Mouse (Mus musculus): ENCODE results near the gene Rnf130. TPM values are rescaled to one million over a fixed set of nuclear protein-coding genes. Genes with fewer than 3 reads are reported as not detected.

Rnf130 gene
- polyA plus RNA-seq, 2 experiments from 2014 or later: 2.5 to 5.7 TPM

GRCm38 (mm10) chr11:50139571-50139970 is 114.4 kb downstream of the Rnf130 start:
- no peak for ATAC-seq

GRCm38 (mm10) chr11:50145529-50145928 is 120.4 kb downstream of the Rnf130 start:
- no peak for ATAC-seq

GRCm38 (mm10) chr11:50146121-50146520 is 121.0 kb downstream of the Rnf130 start:
- no peak for ATAC-seq

GRCm38 (mm10) chr11:50147267-50147957 is 122.3 kb downstream of the Rnf130 start:
- ATAC-seq: no peak

GRCm38 (mm10) chr11:50147958-50148476 is 122.9 kb downstream of the Rnf130 start:
- ATAC-seq: no peak

- ATAC-seq: no peak
These were observed 124.1 kb downstream of the Rnf130 start for GRCm38 (mm10) chr11:50149200-50149599.

GRCm38 (mm10) chr11:50149603-50150150 is 124.5 kb downstream of the Rnf130 start:
- no peak for ATAC-seq

GRCm38 (mm10) chr11:50151374-50151773 is 126.2 kb downstream of the Rnf130 start:
- ATAC-seq: no peak

- ATAC-seq: no peak
These were observed 129.0 kb downstream of the Rnf130 start for GRCm38 (mm10) chr11:50154166-50154565.

Other genes starting within 250 kb of the Rnf130 start
- 1 to 10 TPM; 1.9 to 3.2 TPM for gene Gfpt2, start 231.2 kb upstream of the Rnf130 start, polyA plus RNA-seq (2017; shearing (Covaris generic))
- gene Mapk9, start 178.6 kb upstream of the Rnf130 start, polyA plus RNA-seq (2017; shearing (Covaris generic)): 10 to 100 TPM; 16.0 to 18.5 TPM
- gene Rasgef1c, start 123.5 kb upstream of the Rnf130 start, polyA plus RNA-seq (2017; shearing (Covaris generic)): under 1 TPM; 0.35 to 0.39 TPM
- 10 to 100 TPM; 23.4 to 30.0 TPM for gene Tbc1d9b, start 106.0 kb downstream of the Rnf130 start, polyA plus RNA-seq (2017; shearing (Covaris generic))
- gene Mrnip, start 149.1 kb downstream of the Rnf130 start, polyA plus RNA-seq (2017; shearing (Covaris generic)): 10 to 100 TPM in 1 of 2 experiments, 1 to 10 TPM in 1; 7.9 to 11.7 TPM
- gene Sqstm1, start 185.5 kb downstream of the Rnf130 start, polyA plus RNA-seq (2017; shearing (Covaris generic)): 10 to 100 TPM; 74.8 to 88.4 TPM
- gene Mgat4b, start 185.5 kb downstream of the Rnf130 start, polyA plus RNA-seq (2017; shearing (Covaris generic)): 1 to 10 TPM; 1.1 to 1.7 TPM
- gene Ltc4s, start 213.3 kb downstream of the Rnf130 start, polyA plus RNA-seq (2017; shearing (Covaris generic)): not detected

All from CD4-positive, CD25-positive, alpha-beta regulatory T cell, adult 4 months (primary cell).